Mouse (Mus musculus): Measurements from ENCODE around the gene Zfp648. TPM values are rescaled to one million over a fixed set of nuclear protein-coding genes. Genes with fewer than 3 reads are reported as not detected.

The Zfp648 gene
- not detected in 2 replicates for polyA plus RNA-seq (2012; ENCODE audit: insufficient read depth, insufficient read length, missing spikeins)

- H3K27ac ChIP-seq (replicated peaks; ENCODE audit: low read depth, low read length): no peak within 1 kb of the TSS
- H3K4me3 ChIP-seq (ENCODE audit: insufficient read depth, low read depth, low read length): no peak within 1 kb of the TSS
- no peaks in the 10 kb centered on the region for H3K4me1 ChIP-seq (ENCODE audit: control insufficient read depth, insufficient read depth, insufficient read length, low read length)
These were observed at the start of gene Zfp648 for GRCm38 (mm10) chr1:154200955-154201722. TSS of gene Zfp648 (plus strand) at chr1:154201187.

- Histone ChIP-seq H3K27ac (replicated peaks; ENCODE audit: low read depth, low read length) (no peak overlapping the region), H3K4me1 (ENCODE audit: control insufficient read depth, insufficient read depth, insufficient read length, low read length) (peaks cover 7% of the 10 kb centered on the region; the same call in 1 of the 2 replicates), H3K4me3 (ENCODE audit: insufficient read depth, low read depth, low read length) (no peak overlapping the region)
These were observed 48.4 kb upstream of the Zfp648 start for GRCm38 (mm10) chr1:154152539-154152938.

- no peak overlapping the region for H3K4me3 ChIP-seq (ENCODE audit: insufficient read depth, low read depth, low read length)
- H3K4me1 ChIP-seq (ENCODE audit: control insufficient read depth, insufficient read depth, insufficient read length, low read length): peaks cover 6% of the 10 kb centered on the region; the same call in 1 of the 2 replicates
- H3K27ac ChIP-seq (replicated peaks; ENCODE audit: low read depth, low read length): no peak overlapping the region
These were observed 47.2 kb upstream of the Zfp648 start for GRCm38 (mm10) chr1:154153800-154154199.

GRCm38 (mm10) chr1:154156177-154157062 lies 44.6 kb upstream of the Zfp648 start:
- H3K4me3 ChIP-seq (ENCODE audit: insufficient read depth, low read depth, low read length): no peak overlapping the region
- H3K27ac ChIP-seq (replicated peaks; ENCODE audit: low read depth, low read length): no peak overlapping the region
- H3K4me1 ChIP-seq (ENCODE audit: control insufficient read depth, insufficient read depth, insufficient read length, low read length): no peaks in the 10 kb centered on the region

GRCm38 (mm10) chr1:154157131-154157530 lies 43.9 kb upstream of the Zfp648 start:
- Histone ChIP-seq H3K4me3 (ENCODE audit: insufficient read depth, low read depth, low read length) (no peak overlapping the region), H3K27ac (replicated peaks; ENCODE audit: low read depth, low read length) (no peak overlapping the region), H3K4me1 (ENCODE audit: control insufficient read depth, insufficient read depth, insufficient read length, low read length) (no peaks in the 10 kb centered on the region)

- Histone ChIP-seq H3K4me3 (ENCODE audit: insufficient read depth, low read depth, low read length) (no peak overlapping the region), H3K4me1 (ENCODE audit: control insufficient read depth, insufficient read depth, insufficient read length, low read length) (peaks cover 2% of the 10 kb centered on the region), H3K27ac (replicated peaks; ENCODE audit: low read depth, low read length) (no peak overlapping the region)
These were observed 33.3 kb upstream of the Zfp648 start for GRCm38 (mm10) chr1:154167696-154168095.

GRCm38 (mm10) chr1:154175334-154175733 lies 25.7 kb upstream of the Zfp648 start:
- Histone ChIP-seq H3K27ac (replicated peaks; ENCODE audit: low read depth, low read length) (no peak overlapping the region), H3K4me3 (ENCODE audit: insufficient read depth, low read depth, low read length) (no peak overlapping the region), H3K4me1 (ENCODE audit: control insufficient read depth, insufficient read depth, insufficient read length, low read length) (peaks cover 2% of the 10 kb centered on the region; the same call in 1 of the 2 replicates)

- Histone ChIP-seq H3K4me3 (ENCODE audit: insufficient read depth, low read depth, low read length) (no peak overlapping the region), H3K4me1 (ENCODE audit: control insufficient read depth, insufficient read depth, insufficient read length, low read length) (peaks cover 2% of the 10 kb centered on the region; the same call in 1 of the 2 replicates), H3K27ac (replicated peaks; ENCODE audit: low read depth, low read length) (no peak overlapping the region)
These were observed 23.2 kb upstream of the Zfp648 start for GRCm38 (mm10) chr1:154177781-154178180.

- Histone ChIP-seq H3K27ac (replicated peaks; ENCODE audit: low read depth, low read length) (no peak overlapping the region), H3K4me1 (ENCODE audit: control insufficient read depth, insufficient read depth, insufficient read length, low read length) (peaks cover 2% of the 10 kb centered on the region; the same call in 1 of the 2 replicates), H3K4me3 (ENCODE audit: insufficient read depth, low read depth, low read length) (no peak overlapping the region)
These were observed 22.3 kb upstream of the Zfp648 start for GRCm38 (mm10) chr1:154178541-154179155.

- Histone ChIP-seq H3K27ac (replicated peaks; ENCODE audit: low read depth, low read length) (no peak overlapping the region), H3K4me1 (ENCODE audit: control insufficient read depth, insufficient read depth, insufficient read length, low read length) (no peaks in the 10 kb centered on the region), H3K4me3 (ENCODE audit: insufficient read depth, low read depth, low read length) (no peak overlapping the region)
These were observed 20.0 kb upstream of the Zfp648 start for GRCm38 (mm10) chr1:154180952-154181351.

- Histone ChIP-seq H3K27ac (replicated peaks; ENCODE audit: low read depth, low read length) (no peak overlapping the region), H3K4me1 (ENCODE audit: control insufficient read depth, insufficient read depth, insufficient read length, low read length) (no peaks in the 10 kb centered on the region), H3K4me3 (ENCODE audit: insufficient read depth, low read depth, low read length) (no peak overlapping the region)
These were observed 18.5 kb upstream of the Zfp648 start for GRCm38 (mm10) chr1:154182396-154183076.

- Histone ChIP-seq H3K4me3 (ENCODE audit: insufficient read depth, low read depth, low read length) (no peak overlapping the region), H3K27ac (replicated peaks; ENCODE audit: low read depth, low read length) (no peak overlapping the region), H3K4me1 (ENCODE audit: control insufficient read depth, insufficient read depth, insufficient read length, low read length) (no peaks in the 10 kb centered on the region)
These were observed 17.8 kb upstream of the Zfp648 start for GRCm38 (mm10) chr1:154183077-154183751.

- Histone ChIP-seq H3K4me3 (ENCODE audit: insufficient read depth, low read depth, low read length) (no peak overlapping the region), H3K27ac (replicated peaks; ENCODE audit: low read depth, low read length) (no peak overlapping the region), H3K4me1 (ENCODE audit: control insufficient read depth, insufficient read depth, insufficient read length, low read length) (no peaks in the 10 kb centered on the region)
These were observed 12.8 kb upstream of the Zfp648 start for GRCm38 (mm10) chr1:154188229-154188628.

GRCm38 (mm10) chr1:154188631-154189030 lies 12.4 kb upstream of the Zfp648 start:
- no peaks in the 10 kb centered on the region for H3K4me1 ChIP-seq (ENCODE audit: control insufficient read depth, insufficient read depth, insufficient read length, low read length)
- H3K27ac ChIP-seq (replicated peaks; ENCODE audit: low read depth, low read length): no peak overlapping the region
- H3K4me3 ChIP-seq (ENCODE audit: insufficient read depth, low read depth, low read length): no peak overlapping the region
